Mouse (Mus musculus) MEL (cell line): Measurements from ENCODE around the gene Nfkbil1.

Source experiments
- BHLHE40 ChIP-seq: IDR thresholded peaks from 2 replicates; pipeline ENCODE4 v1.6.1; 2012; ENCODE audit warnings: low read depth, mild to moderate bottlenecking, inconsistent platforms, low read length, improper control_type of control experiment, borderline replicate concordance
- CTCF ChIP-seq, 3 experiments: IDR thresholded peaks in 2 of 3; conservative IDR thresholded peaks in 1 of 3; 2 replicates each; pipeline ENCODE4 v1.5.1; 2011 to 2012; ENCODE audit warnings: low read length in 3 of 3, low read depth in 2 of 3, mild to moderate bottlenecking in 2 of 3, improper control_type of control experiment in 1 of 3, inconsistent platforms in 1 of 3, mixed read lengths in 1 of 3, moderate library complexity in 1 of 3; ENCODE audit not compliant: control insufficient read depth in 1 of 3, insufficient read depth in 1 of 3, poor library complexity in 1 of 3, severe bottlenecking in 1 of 3
- GATA1 ChIP-seq: IDR thresholded peaks from 2 replicates; pipeline ENCODE4 v1.6.1; 2011; ENCODE audit warnings: low read depth, low read length, improper control_type of control experiment
- HCFC1 ChIP-seq: IDR thresholded peaks from 2 replicates; pipeline ENCODE4 v1.6.1; 2012; ENCODE audit warnings: low read depth, mild to moderate bottlenecking, inconsistent platforms, low read length, improper control_type of control experiment, moderate library complexity
- POLR2A ChIP-seq, 2 experiments: IDR thresholded peaks; 2 replicates each; pipeline ENCODE4 v1.6.1; 2011 to 2012; ENCODE audit warnings: low read length in 2 of 2, mild to moderate bottlenecking in 2 of 2, control low read depth in 1 of 2, improper control_type of control experiment in 1 of 2, low read depth in 1 of 2, moderate library complexity in 1 of 2; ENCODE audit not compliant: control insufficient read depth in 1 of 2, insufficient read depth in 1 of 2, poor library complexity in 1 of 2
- ZC3H11A ChIP-seq: IDR thresholded peaks from 2 replicates; pipeline ENCODE4 v1.6.1; 2012; ENCODE audit warnings: low read depth, mild to moderate bottlenecking, inconsistent platforms, low read length, improper control_type of control experiment

DNA sequence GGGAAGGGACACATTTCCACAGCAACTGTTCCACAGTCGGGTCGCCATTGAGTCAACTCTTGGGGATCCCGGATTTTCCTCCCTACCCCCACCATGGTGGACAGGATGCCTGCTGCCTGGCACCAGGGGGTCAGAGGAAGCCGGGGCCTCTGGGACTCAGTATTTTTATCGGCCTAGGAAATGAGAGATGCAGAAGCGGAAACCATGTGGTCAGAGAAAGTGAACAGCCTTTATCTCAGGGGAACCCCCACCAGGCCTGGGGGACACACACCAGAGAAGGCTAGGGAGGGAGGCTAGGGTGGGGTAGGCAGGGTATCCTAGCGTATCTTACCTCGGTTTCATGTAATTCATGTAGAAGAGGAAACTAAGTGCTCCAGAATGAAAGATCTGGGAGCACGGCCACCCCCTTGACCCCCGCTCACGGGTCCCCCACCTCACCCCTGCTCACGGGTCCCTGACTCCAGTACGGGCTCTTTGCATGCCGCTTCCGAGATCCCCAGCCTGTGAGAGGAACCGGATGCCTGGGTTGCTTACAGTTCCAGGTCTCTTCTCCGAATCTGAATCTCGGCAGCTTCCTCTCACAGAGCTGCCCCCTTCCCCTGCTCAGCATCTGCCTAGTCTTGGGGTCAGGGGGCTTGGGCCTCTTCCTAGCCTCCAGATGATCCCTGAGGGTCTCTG lies 16.9 kb downstream of the Nfkbil1 start:
- TF ChIP-seq GATA1, result peak; percentile 75
- TF ChIP-seq POLR2A (IDR thresholded peaks at IDR 0.05; ENCODE audit: control insufficient read depth in 1 of 2, insufficient read depth in 1 of 2, low read depth in 1 of 2, low read length in 2 of 2, poor library complexity in 1 of 2), result peak in 1 of 2 experiments; percentile 27; a peak in 1 of 4 replicates
- TF ChIP-seq BHLHE40, result peak; percentile 57; the same call in 1 of the 2 replicates
- no peak for TF ChIP-seq ZC3H11A
- no peak for TF ChIP-seq CTCF (IDR thresholded peaks at IDR 0.05 in 2 of 3, conservative IDR thresholded peaks at IDR 0.05 in 1 of 3; ENCODE audit: control insufficient read depth in 1 of 3, insufficient read depth in 1 of 3, low read depth in 2 of 3, low read length in 3 of 3, poor library complexity in 1 of 3, severe bottlenecking in 1 of 3)
- TF ChIP-seq HCFC1, result no peak
